Mouse (Mus musculus) bone marrow, adult 2 months (tissue): Measurements from ENCODE around the gene Smim11.

ENCODE experiments used
- CTCF ChIP-seq: fragments of 200-500 bp; IDR thresholded peaks from 2 replicates; pipeline ENCODE4 v1.5.1; 2011; ENCODE audit warnings: low read length, control low read depth; ENCODE audit not compliant: control insufficient read depth, insufficient read depth
- POLR2A ChIP-seq: fragments of 200-500 bp; IDR thresholded peaks from 2 replicates; pipeline ENCODE4 v1.6.1; 2011; ENCODE audit warnings: low read depth, mild to moderate bottlenecking, control low read depth, low read length, borderline replicate concordance; ENCODE audit not compliant: control insufficient read depth

- TF ChIP-seq POLR2A = no peak
- TF ChIP-seq CTCF = no peak
Observed at GRCm38 (mm10) chr16:92357023-92357422, 55.9 kb downstream of the Smim11 start.
